Mouse (Mus musculus): Measurements from ENCODE around the gene Oprd1. TPM values are rescaled to one million over a fixed set of nuclear protein-coding genes. Genes with fewer than 3 reads are reported as not detected.

Oprd1 gene
- total RNA-seq, 2 experiments from 2014 or later = 0.70 to 0.99 TPM

DNA sequence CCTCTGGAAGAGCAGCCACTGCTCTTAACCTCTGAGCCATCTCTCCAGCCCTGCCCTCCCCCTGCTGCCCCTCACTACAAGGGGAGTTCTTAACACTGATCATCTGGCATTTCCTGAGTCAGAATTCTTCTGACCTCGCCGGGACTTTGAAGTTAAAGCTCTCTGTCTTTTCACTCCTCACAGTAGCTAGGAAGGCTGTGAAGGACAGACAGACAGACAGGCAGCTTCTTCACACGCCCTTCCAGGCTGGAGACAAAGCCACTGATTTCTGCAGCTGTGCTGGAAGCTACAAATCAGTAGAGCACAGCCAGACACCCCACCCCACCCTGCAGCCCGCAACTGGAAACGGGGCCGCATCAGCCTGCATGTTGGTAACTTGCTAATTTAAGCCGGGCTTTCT, 7.3 kb downstream of the Oprd1 start:
- no peak for DNase-seq (ENCODE audit: low spot score in 2 of 2)

DNA sequence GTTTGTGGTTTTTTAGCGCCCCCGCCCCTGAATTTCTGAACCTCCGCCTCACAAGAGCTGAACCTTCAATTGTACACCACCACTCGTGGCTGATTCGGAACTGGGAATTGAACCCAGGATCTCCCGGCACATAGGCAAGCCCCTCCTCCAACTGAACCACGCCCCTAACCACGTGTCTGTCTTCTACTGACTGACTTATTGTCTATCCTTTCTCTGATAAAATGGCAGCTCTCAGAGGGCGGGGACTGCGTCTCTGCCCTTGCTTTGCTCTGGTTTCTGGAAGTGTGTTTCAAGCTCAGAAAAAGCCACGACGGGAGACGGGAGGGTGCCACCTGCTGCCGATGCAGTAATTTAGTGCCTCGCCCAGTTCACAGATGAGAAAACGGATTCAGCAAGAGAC, 10.4 kb downstream of the Oprd1 start:
- DNase-seq (ENCODE audit: low spot score in 2 of 2) = no peak

DNA sequence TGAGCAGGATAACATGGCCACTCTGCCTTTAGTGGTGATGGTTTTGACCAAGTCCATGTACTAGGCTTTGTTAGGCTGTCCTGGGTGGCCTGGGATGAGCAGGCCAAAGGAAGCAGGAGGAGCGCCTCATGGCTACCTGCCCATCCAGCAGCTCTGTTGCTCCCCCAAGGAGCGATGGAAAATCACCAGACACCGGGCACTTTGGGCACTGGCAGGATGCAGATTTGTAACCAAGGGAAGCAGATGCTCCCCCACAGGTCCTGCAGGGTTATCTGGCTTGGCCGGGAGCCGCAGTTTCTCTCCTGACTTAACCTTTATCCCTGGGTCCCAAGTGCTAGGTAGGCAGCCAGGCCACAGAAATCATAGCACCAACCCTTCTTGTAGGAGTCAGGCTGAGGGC, 10.9 kb downstream of the Oprd1 start:
- no peak for DNase-seq (ENCODE audit: low spot score in 2 of 2)

DNA sequence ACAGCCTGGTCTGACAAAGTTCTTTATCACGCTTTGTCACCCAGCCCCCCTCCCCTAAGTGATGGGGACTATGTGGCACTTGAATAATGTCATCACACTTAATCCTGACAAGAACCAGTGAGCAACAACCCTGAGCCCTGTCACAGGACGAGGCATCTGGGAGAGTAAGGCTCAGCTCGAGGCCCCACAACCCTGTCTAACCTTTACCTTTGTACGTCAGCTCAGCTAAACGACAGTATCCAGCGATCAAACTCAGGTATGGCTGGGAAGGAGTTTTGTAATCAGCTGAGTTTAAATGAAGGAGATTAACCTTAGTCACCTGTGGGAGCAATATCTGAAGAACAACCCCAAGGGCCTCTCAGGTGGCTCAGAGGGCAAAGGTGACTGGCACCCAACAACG, 12.0 kb downstream of the Oprd1 start:
- no peak for DNase-seq (ENCODE audit: low spot score in 2 of 2)

DNA sequence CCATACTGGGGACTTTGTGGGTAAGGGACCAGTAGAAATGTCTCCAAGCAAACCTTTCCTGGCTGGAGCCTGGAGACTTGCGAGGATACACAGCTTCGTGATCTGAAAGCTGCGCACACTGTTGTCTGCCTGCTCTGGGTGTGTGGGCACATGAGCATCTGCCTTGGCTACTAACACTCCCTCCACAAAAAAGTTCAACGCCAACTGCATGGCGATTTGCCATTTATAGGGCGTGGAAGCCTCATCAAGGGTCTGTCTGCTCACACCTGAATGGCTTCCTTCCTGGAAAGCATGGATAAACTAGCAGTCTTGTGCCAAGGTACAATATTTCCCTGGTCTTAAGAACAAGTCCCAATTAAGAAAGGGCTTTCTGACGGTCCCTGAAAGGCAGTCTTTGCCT, 12.5 kb downstream of the Oprd1 start:
- DNase-seq (ENCODE audit: low spot score in 2 of 2) = no peak

DNA sequence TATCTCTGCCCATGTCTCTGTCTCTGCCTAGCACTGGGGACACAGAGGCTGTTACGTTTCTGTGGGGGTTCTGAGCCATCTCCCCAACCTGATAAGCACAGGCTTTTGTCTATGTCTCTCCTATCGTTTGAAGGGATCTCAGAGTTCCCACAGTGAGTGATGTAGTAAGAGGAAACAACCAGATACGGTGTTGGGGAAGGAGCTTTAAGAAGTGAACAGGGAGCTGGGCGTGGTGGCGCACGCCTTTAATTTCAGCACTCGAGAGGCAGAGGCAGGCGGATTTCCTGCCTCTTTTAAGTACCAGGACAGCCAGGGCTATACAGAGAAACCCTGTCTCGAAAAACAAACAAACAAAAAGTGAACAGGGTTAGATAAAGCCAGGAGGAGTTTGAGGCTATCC, 13.2 kb downstream of the Oprd1 start:
- no peak for DNase-seq (ENCODE audit: low spot score in 2 of 2)

DNA sequence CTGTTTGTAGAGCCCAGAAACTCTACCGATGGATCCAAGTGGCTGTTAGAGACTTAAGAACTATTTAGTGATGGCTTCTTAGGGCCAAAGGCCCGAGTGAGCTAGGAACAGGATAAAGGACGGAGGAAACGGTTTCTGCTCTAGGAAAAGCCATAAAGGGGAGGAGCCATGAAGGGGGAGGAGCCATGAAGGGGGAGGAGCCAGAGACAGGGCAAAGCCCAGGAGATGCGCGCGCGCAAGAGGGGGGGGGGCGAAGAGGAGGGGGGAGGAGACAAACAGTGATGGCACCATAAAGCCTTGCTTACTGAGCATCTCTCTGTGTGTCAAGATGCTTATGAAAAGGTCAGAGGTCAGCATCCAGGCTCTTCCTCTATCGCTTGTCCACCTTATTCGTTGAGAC, 13.6 kb downstream of the Oprd1 start:
- DNase-seq (ENCODE audit: low spot score in 2 of 2) = no peak

DNA sequence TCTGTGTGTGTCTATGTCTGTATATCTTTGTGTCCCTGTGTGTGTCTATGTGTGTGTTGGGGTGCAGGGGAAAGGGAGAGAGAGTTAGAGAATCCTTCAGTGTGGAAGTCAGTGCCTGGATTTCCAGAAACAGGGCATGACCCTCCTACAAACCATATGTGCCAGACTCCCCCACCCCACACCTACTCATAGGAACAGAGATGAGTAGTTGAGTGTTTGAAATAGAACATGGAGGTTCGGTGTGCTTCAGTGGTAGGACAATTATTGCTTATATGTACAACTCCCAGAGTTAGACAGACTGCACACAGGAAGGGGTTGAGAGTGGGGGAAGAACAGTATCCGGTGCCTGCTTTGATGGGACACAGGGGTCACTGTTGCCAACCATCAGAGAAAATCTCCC, 14.2 kb downstream of the Oprd1 start:
- no peak for DNase-seq (ENCODE audit: low spot score in 2 of 2)

DNA sequence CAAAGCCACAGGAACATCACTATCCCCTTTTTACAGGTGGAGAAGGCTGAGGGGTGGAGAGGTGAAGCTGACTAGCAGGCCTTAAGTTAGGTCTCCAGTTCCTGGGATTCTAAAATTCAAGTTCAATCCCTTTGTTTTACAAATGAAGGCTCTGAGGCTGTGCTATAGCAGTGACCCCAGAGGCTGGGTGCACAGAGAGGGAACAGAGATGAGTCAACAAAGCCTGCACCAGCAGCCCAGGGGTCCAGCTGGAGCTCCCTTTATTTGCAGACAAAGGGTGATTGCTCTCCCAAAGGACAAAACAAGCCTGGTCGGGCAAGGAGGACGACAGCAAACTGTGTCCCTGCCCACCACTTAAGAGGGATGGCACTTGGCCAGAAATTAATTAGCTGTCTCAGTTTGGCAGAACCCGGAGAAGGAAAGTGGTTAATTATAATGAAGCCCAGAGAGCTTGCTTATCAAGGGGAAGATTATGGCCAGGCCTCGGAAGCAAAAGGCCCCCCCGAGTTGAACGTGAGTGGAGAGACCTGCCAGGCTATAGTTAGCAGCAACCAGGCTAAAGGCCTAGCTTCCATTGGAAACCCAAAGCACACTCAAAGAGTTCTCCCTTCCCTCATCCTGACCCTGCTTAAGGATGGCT, 15.2 kb downstream of the Oprd1 start:
- no peak for DNase-seq (ENCODE audit: low spot score in 2 of 2)

DNA sequence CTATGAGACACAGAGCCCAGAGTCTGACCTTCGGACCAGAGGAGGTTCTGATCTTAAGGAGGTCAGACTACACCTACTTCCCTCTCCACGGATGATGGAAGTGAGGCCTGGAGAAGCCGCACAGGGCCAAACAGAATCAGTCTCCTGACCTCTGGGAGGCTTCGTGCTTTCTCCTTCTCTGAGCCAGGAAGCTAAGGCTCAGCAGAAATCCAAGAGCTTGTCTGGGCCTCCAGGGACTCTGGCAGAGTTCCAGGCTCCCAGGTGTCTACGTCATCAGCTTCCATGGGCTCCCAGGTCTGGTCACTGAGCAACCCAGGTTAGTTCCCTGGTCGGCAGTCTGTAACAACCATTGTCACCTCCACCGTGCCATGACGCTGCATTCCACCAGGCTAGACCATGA, 17.2 kb downstream of the Oprd1 start:
- no peak for DNase-seq (ENCODE audit: low spot score in 2 of 2)

DNA sequence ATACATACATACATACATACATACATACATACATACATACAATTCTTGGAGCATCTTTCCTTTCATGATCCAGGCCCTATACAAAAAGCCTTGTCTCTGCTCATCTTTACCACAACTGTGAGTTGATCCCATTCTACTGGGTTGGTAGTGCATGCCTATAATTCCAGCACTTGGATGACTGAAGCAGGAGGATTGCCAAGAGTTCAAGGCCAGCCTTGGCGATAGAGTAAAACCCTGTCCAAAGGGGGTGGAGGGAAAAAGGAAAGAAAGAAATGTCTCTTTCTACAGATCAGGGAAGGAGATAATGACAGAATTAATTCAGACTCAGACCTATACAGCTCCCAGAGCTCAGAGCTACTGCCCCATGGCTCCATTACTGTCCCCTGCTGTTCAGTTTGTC, 21.1 kb downstream of the Oprd1 start:
- no peak for DNase-seq (ENCODE audit: low spot score in 2 of 2)

DNA sequence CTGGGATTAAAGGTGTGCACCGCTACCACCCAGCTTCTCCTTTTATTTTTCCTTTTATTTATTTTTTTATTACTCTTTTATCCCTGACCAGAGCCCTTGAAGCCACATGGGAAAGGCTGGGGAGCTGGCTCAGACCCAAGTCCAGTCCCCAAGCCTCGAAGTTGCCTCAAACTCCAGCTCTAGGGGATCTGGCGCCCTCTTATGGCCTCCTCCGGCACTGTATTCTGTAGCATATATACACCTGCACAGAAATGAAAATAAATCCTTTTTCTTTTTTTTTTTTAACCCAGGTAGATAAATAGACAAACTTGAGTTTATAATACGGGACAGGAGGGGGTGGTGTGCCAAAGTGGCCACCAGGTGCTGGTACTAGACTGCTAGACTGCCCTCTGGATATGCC, 22.6 kb downstream of the Oprd1 start:
- no peak for DNase-seq (ENCODE audit: low spot score in 2 of 2)

DNA sequence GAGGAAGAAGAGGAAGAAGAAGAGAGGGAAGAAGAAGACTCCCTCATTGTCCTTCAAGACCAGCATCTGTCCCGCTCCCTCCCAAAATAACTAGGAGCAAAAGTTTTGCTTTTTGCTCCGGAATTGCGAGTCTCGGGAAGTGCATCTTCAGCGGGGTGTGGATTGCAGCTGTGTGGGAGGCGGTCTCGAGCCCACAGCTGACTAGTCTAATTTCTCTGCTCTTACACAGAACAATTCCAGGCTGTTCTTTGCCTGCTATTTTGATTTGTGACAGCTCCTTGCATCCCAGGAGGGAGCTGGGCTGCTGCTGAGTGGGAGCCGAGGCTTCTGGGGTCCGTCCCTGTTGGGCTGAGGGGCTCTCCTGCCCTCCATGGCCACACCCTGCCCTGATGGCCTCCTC, 24.7 kb downstream of the Oprd1 start:
- DNase-seq (ENCODE audit: low spot score in 2 of 2) = no peak

DNA sequence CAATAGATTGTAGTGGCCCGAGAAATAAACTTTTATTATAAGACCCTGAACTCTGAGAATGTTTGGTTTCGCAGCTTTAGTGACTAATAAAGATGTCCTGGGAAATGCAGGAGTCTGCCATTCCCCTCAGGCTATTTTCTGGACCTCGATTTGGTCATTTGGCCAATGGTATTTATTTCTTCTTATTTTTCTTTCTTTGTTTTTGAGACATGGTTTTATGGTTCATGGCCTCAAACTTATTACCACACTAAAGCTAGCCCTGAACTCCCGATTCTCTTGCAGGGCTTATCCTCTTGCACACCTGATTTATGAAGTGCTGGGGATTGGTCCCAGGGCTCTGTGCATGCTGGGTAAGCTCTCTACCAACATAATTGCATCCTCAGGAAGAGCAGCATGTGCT, 28.0 kb downstream of the Oprd1 start:
- no peak for DNase-seq (ENCODE audit: low spot score in 2 of 2)

DNA sequence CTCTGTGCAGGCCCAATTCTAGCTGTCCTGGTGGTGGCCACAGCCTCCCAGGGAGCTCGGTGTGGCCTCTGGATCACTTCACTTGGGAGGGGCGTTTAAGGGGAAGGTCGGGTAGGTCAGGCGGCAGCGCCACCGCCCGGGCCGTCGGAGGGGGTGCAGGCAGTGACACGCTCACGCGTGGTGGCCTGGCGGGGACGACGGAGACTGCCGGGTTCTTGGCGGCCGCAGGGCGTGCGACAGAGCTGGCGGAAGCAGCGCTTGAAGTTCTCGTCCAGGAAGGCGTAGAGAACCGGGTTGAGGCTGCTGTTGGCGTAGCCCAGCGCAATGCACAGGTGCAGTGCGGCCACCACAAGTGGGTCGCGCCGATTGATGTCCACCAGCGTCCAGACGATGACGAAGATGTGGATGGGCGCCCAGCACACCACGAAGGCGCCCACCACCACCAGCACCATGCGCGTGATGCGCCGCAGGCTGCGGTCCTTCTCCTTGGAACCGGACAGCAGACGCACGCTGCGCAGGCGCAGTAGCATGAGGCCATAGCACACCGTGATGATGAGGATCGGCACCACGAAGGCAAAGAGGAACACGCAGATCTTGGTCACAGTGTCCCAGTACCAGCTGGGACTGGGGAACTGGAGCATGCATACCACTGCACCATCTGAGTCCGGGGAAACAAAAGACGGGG, 30.7 kb downstream of the Oprd1 start:
- no peak for DNase-seq (ENCODE audit: low spot score in 2 of 2)

DNA sequence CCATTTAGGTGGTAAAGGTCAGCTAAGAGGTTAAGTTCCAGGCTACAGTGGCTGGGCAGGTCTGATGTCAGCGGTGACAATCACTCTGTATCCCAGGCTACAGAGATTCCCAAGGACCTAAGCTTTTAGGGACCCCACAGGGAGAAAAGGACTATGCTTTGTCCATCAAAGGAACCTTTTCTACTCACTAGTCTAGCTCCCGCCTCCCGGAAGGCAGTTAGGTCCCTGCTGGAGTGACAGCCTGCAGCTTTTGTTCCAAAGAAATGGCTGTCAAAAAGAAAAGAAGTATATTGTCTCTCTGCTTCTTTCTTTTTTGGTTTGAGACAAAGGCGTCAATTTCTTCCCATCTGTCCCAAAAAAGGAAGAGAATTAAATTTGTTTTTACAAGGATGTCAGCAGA, 33.1 kb downstream of the Oprd1 start:
- no peak for DNase-seq (ENCODE audit: low spot score in 2 of 2)

DNA sequence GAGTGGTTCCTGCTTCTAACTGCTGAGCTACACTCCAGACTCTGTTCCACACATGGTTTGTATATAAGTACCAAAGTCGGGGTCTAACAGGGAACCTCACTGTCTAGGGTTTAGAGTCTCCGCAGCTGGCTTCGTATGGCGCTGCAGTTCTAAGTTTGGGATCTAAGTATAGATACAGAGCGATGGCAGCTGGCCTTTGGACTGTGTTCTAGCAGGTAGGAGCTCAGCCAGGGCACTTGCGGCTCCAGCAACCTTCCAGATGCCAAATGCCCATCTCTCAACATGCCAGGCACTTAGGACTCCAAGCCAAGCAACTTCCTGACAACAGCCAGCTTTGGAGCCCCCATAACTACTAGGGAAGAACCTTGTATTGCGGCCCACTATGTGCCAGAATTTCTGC, 36.1 kb downstream of the Oprd1 start:
- no peak for DNase-seq (ENCODE audit: low spot score in 2 of 2)

DNA sequence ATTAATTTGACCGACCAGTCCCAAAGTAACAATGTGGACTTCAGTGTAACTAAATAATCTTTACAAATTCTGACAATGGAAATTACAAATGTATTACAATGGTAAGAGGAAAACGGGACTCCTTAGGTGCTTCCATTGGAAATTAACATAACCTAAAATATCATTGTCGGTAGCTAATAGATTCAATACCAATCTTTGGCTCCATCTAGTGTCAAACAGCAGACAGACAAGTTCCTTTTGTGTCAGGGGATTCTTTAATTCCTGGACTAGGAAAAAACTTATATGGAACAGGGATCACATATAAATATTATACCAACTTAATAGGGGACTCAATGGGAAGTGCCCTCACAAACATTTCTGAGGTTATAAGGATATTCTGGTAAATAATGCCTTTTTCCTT, 43.1 kb downstream of the Oprd1 start:
- no peak for DNase-seq (ENCODE audit: low spot score in 2 of 2)

DNA sequence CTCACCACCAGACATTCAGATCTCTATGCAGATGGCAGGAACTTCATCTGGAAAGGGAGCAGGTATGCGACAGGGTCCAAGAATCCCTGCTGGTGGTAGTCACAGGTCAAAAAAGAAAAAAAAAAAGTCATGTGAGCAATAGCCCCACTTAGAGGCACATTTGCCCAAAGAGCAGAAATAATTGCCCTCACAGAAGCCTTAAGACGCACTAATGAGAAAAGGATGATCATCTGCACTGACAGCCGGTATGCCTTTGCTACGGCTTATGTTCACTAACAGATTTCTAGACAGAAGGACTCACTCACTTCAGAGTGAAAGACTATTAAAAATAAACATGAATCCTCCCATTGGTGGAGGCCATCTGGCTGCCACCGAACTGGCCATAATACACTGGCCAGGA, 44.7 kb downstream of the Oprd1 start:
- DNase-seq (ENCODE audit: low spot score in 2 of 2) = no peak

DNA sequence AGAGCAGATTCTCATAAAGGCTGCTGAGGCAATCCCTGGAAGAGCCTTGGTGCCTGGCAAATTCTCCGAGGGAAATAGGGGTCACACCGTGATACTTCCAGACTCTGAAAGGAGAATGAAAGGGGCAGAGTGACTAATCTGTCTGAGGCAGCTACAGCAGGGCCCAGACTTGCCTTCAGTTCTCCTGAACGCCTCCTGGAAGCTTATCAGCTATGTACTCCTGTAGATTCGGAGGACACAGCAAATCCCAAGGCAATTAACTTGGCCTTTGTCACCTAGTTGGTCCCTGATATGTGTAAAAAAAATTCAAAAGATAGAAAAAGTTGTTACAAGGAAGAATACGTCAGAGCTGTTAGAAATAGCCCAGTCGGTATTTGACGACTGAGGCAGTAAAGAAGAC, 49.2 kb downstream of the Oprd1 start:
- no peak for DNase-seq (ENCODE audit: low spot score in 2 of 2)

DNA sequence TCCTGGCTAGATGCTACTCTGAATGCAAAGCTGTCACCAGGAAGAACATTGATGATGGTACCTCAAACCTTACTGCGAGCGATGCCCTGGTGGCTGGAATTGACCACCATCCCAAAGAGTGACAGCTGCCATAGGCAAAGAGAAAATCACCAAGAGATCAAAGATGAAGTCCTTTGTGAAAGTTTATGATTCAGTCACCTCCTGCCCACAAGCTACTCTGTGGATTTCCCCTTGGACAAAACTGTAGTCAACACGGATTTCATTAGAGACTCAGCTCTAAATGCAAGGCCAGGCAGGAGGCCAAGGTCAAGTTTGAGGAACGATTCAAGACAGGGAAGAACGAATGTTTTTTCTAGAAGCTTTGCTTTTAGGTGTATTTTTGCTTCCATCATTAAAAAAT, 50.4 kb downstream of the Oprd1 start:
- DNase-seq (ENCODE audit: low spot score in 2 of 2) = no peak

DNA sequence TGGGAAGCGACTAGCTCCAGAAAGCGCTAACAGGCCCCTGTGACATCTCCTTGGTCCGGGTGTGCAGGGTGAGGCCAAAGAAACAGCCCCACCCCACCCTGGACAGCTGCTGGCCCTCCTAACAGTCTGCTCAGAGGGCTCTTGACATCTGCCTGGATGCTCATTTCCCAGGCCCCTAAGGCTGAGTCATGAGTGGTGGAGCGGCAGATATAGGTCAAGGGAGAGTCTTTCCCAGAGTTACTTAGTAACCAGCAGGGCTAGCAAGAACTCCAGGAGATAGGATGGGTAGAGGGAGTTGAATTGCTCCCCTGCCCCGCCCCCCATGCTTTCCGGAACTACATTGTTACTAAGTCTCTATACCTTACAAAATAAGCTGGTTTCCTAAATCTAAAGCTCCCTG, 51.1 kb downstream of the Oprd1 start:
- no peak for DNase-seq (ENCODE audit: low spot score in 2 of 2)

DNA sequence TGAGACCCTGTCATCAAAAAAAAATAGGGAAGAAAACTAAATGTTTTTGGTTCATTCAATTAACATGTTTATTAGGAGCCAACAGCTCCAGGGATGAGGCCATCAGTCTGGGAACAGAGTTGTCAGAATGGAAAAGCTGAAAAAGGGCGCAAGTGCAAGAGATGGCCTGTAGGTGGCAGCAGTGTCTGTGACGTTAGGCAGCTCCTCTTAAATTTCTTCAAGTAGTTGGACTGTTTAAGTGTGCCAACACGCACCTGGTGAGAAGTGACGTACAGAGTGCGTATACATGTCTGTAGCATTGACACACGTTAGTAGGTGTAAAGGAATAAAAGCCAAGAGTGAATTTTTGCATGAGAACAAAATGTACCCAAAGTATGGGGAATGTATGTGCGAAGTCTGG, 55.4 kb downstream of the Oprd1 start:
- peak; percentile 52 to 55 for DNase-seq (ENCODE audit: low spot score in 2 of 2)
